Mouse (Mus musculus) liver, embryonic 14.5 days (tissue): ENCODE data around the gene Polr2i.
"Not testable (repeated sequence)": the region's sequence is repeated elsewhere in the genome, so short reads cannot be mapped to it uniquely, and the experiment has no call there.

Experiments used
- CTCF ChIP-seq: IDR thresholded peaks from 2 replicates; pipeline ENCODE4 v1.5.1; 2016; ENCODE audit warnings: antibody characterized with exemption, low read depth, control low read depth
- EP300 ChIP-seq: IDR thresholded peaks from 2 replicates; pipeline ENCODE4 v1.6.1; 2016; ENCODE audit warnings: antibody characterized with exemption, low read depth

GRCm38 (mm10) chr7:30206364-30206763, 25.4 kb upstream of the Polr2i start:
- TF ChIP-seq CTCF, EP300: not testable (repeated sequence)
